Mouse (Mus musculus): ENCODE data around the gene Gimap8.

DNA sequence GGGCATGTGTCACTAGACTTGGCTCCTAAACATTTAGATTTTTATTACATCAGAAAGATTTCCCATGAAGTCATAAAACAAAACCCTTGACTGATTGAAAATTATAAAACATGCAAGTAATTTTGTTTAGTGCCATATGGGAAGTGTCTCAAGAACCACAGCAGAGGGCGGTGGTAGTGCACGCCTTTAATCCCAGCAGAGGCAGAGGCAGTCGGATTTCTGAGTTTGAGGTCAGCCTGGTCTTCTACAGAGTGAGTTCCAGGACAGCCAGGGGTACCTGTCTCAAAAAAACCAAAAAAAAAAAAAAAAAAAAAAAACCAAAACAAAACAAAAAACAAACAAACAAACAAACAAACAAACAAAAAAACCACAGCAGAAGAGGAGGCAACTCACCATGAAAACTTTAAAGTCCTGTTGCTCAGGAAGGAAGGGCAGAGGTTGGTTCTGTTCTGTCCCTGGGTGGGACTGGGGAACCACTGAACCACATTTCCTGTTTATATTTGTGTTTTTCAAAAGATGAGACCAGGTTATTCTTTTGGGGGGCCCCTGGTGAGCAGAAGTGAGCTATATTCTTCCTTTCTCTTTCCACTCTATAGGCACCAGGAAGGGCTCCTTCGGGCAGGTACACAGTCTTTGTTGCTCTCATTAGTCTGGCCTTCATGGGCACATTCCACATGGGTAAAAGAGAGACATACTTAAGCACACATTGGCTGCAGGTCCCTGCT lies 50.0 kb downstream of the Gimap8 start:
- TF ChIP-seq TCF12 (IDR thresholded peaks at IDR 0.05; ENCODE audit: low read depth, low read length) (no peak), POLR2A (IDR thresholded peaks at IDR 0.05; ENCODE audit: control insufficient read depth in 1 of 2, insufficient read depth in 1 of 2, low read depth in 1 of 2, low read length in 2 of 2, poor library complexity in 1 of 2) (no peak), CTCF (IDR thresholded peaks at IDR 0.05 in 2 of 3, conservative IDR thresholded peaks at IDR 0.05 in 1 of 3; ENCODE audit: control insufficient read depth in 1 of 3, insufficient read depth in 1 of 3, low read depth in 2 of 3, low read length in 3 of 3, poor library complexity in 1 of 3, severe bottlenecking in 1 of 3) (no peak), SMC3 (IDR thresholded peaks at IDR 0.05; ENCODE audit: low read depth, low read length) (no peak), SIN3A (IDR thresholded peaks at IDR 0.05; ENCODE audit: low read length) (no peak), BHLHE40 (IDR thresholded peaks at IDR 0.05; ENCODE audit: borderline replicate concordance, low read depth, low read length) (no peak), ZC3H11A (IDR thresholded peaks at IDR 0.05; ENCODE audit: low read depth, low read length) (no peak), GATA1 (IDR thresholded peaks at IDR 0.05; ENCODE audit: low read depth, low read length) (no peak), MAX (IDR thresholded peaks at IDR 0.05; ENCODE audit: low read length) (no peak), EP300 (IDR thresholded peaks at IDR 0.05; ENCODE audit: low read depth in 1 of 2, low read length in 2 of 2) (no peak), ZKSCAN1 (IDR thresholded peaks at IDR 0.05; ENCODE audit: low read depth, low read length) (no peak), KAT2A (conservative IDR thresholded peaks at IDR 0.05; ENCODE audit: low read depth, low read length) (no peak), USF1 (IDR thresholded peaks at IDR 0.05; ENCODE audit: low read depth, low read length) (no peak), TBP (IDR thresholded peaks at IDR 0.05; ENCODE audit: low read depth, low read length) (no peak)
